Mouse (Mus musculus) thymus, postnatal 10 days (tissue): Measurements from ENCODE around the gene A530084C06Rik.

ENCODE experiments used
- DNase-seq, 2 experiments: peaks; one replicate each; pipeline ENCODE4 v3.0.0; 2021; ENCODE audit warnings: low spot score in 2 of 2

A530084C06Rik gene

GRCm38 (mm10) chr13:31543021-31543420 is 16.1 kb downstream of the A530084C06Rik start:
- DNase-seq = no peak

- DNase-seq = no peak
These were observed 24.4 kb downstream of the A530084C06Rik start for GRCm38 (mm10) chr13:31534726-31535125.

DNA sequence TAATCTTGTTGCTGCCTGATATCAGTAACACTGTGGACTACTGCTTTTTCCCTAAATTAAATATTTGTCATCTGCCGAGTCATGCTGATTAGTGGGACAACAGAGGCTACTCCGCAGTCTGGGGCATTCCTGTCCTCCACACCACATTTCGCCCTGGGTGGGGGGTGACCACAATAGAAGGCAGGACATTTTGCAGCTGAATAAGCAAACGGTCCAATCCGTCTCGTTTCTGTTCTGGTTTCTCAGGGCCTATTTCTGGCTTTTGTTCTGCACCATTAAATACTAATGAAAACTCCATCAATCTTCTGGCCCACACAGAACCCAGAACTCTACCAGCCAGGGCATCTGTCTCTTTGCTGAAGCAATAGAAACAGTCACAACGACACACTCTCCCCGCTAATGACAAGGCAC is 27.5 kb downstream of the A530084C06Rik start:
- no peak for DNase-seq

- DNase-seq = no peak
These were observed 27.9 kb downstream of the A530084C06Rik start for GRCm38 (mm10) chr13:31531186-31531585.

GRCm38 (mm10) chr13:31524976-31525375 is 34.2 kb downstream of the A530084C06Rik start:
- DNase-seq = no peak

DNA sequence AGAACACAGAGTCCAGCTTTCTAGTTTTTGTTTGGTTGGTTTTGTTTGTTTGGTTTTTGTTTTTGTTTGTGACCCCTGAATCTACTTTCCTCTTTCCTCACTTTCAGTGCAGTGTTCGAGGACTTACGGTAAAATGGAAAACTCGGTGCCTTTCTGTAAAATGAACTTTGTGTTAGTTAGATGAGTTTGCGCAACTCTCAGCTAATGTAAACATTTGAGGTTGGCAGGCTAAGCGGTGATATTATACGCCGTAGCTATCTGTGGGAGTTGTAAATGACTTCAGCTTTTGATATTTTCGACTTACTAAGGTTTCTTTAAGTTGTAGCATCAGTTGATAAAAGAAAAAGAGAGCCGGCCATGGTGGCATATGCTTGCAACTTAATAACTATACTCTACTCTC is 40.2 kb downstream of the A530084C06Rik start:
- DNase-seq = no peak

- no peak for DNase-seq
These were observed 40.7 kb downstream of the A530084C06Rik start for GRCm38 (mm10) chr13:31518411-31518886.

DNA sequence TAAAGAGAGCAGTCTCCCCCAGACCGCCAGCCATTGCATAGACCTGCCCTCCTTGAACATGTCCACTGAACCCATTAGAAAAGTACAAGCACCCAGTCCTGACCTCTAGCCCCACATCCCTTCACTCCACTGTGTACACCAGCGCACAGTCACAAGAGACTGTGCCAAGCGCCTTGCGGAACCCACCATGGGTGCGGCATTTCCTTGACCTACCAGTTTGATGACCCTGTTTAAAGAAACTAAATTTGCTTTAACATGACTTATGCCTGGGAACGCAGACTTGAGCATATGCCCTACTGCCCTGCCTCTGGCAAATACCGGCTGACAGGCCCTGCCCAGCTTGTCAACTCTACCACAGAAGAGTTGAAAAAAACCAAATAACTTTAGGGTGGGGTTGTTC is 43.9 kb downstream of the A530084C06Rik start:
- DNase-seq = no peak

- DNase-seq = no peak
These were observed 52.5 kb downstream of the A530084C06Rik start for GRCm38 (mm10) chr13:31506494-31507167.
